Mouse (Mus musculus) spleen, adult 18-20 months (tissue): ENCODE measurements around the gene Myo10.
A peak's percentile ranks its signal among the peaks of the same experiment; 100 is the strongest.

ENCODE experiments used
- DNase-seq, 2 experiments: peaks; one replicate each; pipeline ENCODE4 v3.0.0; 2022; ENCODE audit warnings: mixed read lengths in 2 of 2

Gene Myo10

GRCm38 (mm10) chr15:25620560-25620959 lies 1.8 kb upstream of the Myo10 start:
- no peak for DNase-seq

- DNase-seq, result no peak
These were observed 750 bp upstream of the Myo10 start for GRCm38 (mm10) chr15:25621351-25622199.

GRCm38 (mm10) chr15:25622867-25623471 lies 644 bp downstream of the Myo10 start:
- peak; percentile 34 to 51 for DNase-seq

- DNase-seq, result no peak
These were observed 1.3 kb downstream of the Myo10 start for GRCm38 (mm10) chr15:25623556-25624180.

- DNase-seq, result peak in 1 of 2 experiments; percentile 40
These were observed 1.9 kb downstream of the Myo10 start for GRCm38 (mm10) chr15:25624263-25624662.

- no peak for DNase-seq
These were observed 3.1 kb downstream of the Myo10 start for GRCm38 (mm10) chr15:25625471-25625870.

GRCm38 (mm10) chr15:25627012-25627411 lies 4.7 kb downstream of the Myo10 start:
- no peak for DNase-seq

GRCm38 (mm10) chr15:25628251-25628650 lies 5.9 kb downstream of the Myo10 start:
- DNase-seq, result no peak

GRCm38 (mm10) chr15:25630716-25631115 lies 8.4 kb downstream of the Myo10 start:
- DNase-seq, result no peak

GRCm38 (mm10) chr15:25631332-25631731 lies 9.0 kb downstream of the Myo10 start:
- DNase-seq, result no peak

GRCm38 (mm10) chr15:25632902-25633301 lies 10.6 kb downstream of the Myo10 start:
- no peak for DNase-seq

- no peak for DNase-seq
These were observed 11.5 kb downstream of the Myo10 start for GRCm38 (mm10) chr15:25633674-25634340.

GRCm38 (mm10) chr15:25637727-25638126 lies 15.4 kb downstream of the Myo10 start:
- no peak for DNase-seq

- no peak for DNase-seq
These were observed 16.9 kb downstream of the Myo10 start for GRCm38 (mm10) chr15:25639217-25639616.

- DNase-seq, result no peak
These were observed 18.8 kb downstream of the Myo10 start for GRCm38 (mm10) chr15:25640840-25641752.

GRCm38 (mm10) chr15:25642214-25643058 lies 20.1 kb downstream of the Myo10 start:
- DNase-seq, result no peak

- no peak for DNase-seq
These were observed 23.5 kb downstream of the Myo10 start for GRCm38 (mm10) chr15:25645862-25646261.

GRCm38 (mm10) chr15:25648287-25648686 lies 26.0 kb downstream of the Myo10 start:
- no peak for DNase-seq

GRCm38 (mm10) chr15:25650371-25650770 lies 28.0 kb downstream of the Myo10 start:
- DNase-seq, result no peak

GRCm38 (mm10) chr15:25651820-25652219 lies 29.5 kb downstream of the Myo10 start:
- no peak for DNase-seq

- DNase-seq, result no peak
These were observed 30.0 kb downstream of the Myo10 start for GRCm38 (mm10) chr15:25652368-25652767.
